In genomic region chr7:139974307-139974706, GRCm38 (mm10) we compare ENCODE assay signal across 19 mouse cellular contexts. TPM values are rescaled to one million over a fixed set of nuclear protein-coding genes. Genes with fewer than 3 reads are reported as not detected.
DNase-seq lines count a peak whose midpoint lies in the region; ATAC-seq and TF ChIP-seq lines count a peak whose summit lies in the region.
"Had no signal": no experiment of that assay in that cellular context is flagged by ENCODE, and none has a peak within 500 bp of the region (broad histone marks: within the 10 kb centered on the region; RNA-seq: fewer than 3 reads in every experiment).

No protein-coding gene starts in this region.

- no peaks in the 10 kb centered on the region for H3K36me3 ChIP-seq in heart, adult 2 months (ENCODE audit: control insufficient read depth, insufficient read depth, low read length)
- H3K36me3 ChIP-seq: heart, embryonic 12.5 days; hindbrain, embryonic 13.5 days; kidney, embryonic 15.5 days; lung, embryonic 15.5 days had no signal

- no peak for TF ChIP-seq POLR2A in heart, adult 2 months (IDR thresholded peaks at IDR 0.05; ENCODE audit: insufficient read depth, low read depth, low read length)

- TF ChIP-seq EP300 in heart, adult 2 months (IDR thresholded peaks at IDR 0.05; ENCODE audit: insufficient read depth, low read depth, low read length): 0 out of 2 replicates have a peak, but pooled peaks have one; percentile 16

- no peak for TF ChIP-seq CTCF in heart, adult 2 months (IDR thresholded peaks at IDR 0.05)

- no peaks in the 10 kb centered on the region for H3K79me2 ChIP-seq in heart, adult 2 months (replicated peaks; ENCODE audit: control insufficient read depth, insufficient read depth, low read length)

- ATAC-seq in inflammation-experienced regulatory T-cells, adult 6 months: peak; percentile 62
- no peak for ATAC-seq in erythroid progenitor cell, adult 5-6 weeks (replicated peaks; ENCODE audit: low FRiP score, poor library complexity, severe bottlenecking)

- no peak overlapping the region for H3K4me3 ChIP-seq in heart, adult 2 months
- H3K4me3 ChIP-seq: erythroblast, embryonic 14.5 days; heart, embryonic 12.5 days; hindbrain, embryonic 13.5 days; kidney, embryonic 15.5 days; lung, embryonic 15.5 days had no signal

- no peak overlapping the region for H3K9ac ChIP-seq in heart, adult 2 months (ENCODE audit: low read depth, low read length)
- H3K9ac ChIP-seq: heart, embryonic 12.5 days; hindbrain, embryonic 13.5 days; kidney, embryonic 15.5 days; lung, embryonic 15.5 days had no signal

- no peak overlapping the region for H3K27ac ChIP-seq in heart, adult 2 months
- H3K27ac ChIP-seq: hindbrain, embryonic 13.5 days; kidney, embryonic 15.5 days; lung, embryonic 15.5 days had no signal

- intact Hi-C loops in heart, adult 2 months (cut with DNase I): no loop called here
- intact Hi-C loops in left cerebral cortex, postnatal 4 days (cut with DNase I): no loop called here

- DNase-seq in heart, adult 2 months: peak in 1 of 2 experiments; percentile 25
- DNase-seq in heart, adult 9 months (ENCODE audit: low spot score in 2 of 2): no peak
- peak; percentile 49 to 56 for DNase-seq in spleen, postnatal 36 days (ENCODE audit: low spot score in 2 of 2)
- DNase-seq in spleen, postnatal 14 days (ENCODE audit: low spot score in 2 of 2): no peak
- DNase-seq in cerebellum, postnatal 10 days: no peak
- DNase-seq in left cerebral cortex, postnatal 4 days: no peak
- DNase-seq: adrenal gland, adult 8-10 months; cerebellum, adult 11 months; embryo, embryonic 11 days had no signal

- no peaks in the 10 kb centered on the region for H3K27me3 ChIP-seq in heart, adult 2 months (ENCODE audit: control insufficient read depth, insufficient read depth, low read length)
- H3K27me3 ChIP-seq: kidney, embryonic 15.5 days; lung, embryonic 15.5 days had no signal

- 56% methylated on average over 10 of the region's 10 CpGs for WGBS in heart, adult 2 months

- peaks cover 3% of the 10 kb centered on the region for H3K4me1 ChIP-seq in heart, adult 2 months (ENCODE audit: control insufficient read depth, insufficient read depth, low read length)

RNA-seq across cellular contexts. Expression of gene 6430531B16Rik, which starts 4.2 kb away (rescaled TPM):
- total RNA-seq in heart, adult 2 months (2021): not detected
- polyA plus RNA-seq in heart, adult 2 months (2012; rRNA removed): 0.25 TPM in 1 of 2 replicates, not detected in the other
- polyA plus RNA-seq in inflammation-experienced regulatory T-cells, adult 6 months (2017; shearing (Covaris generic)): 1 to 10 TPM in 2 of 3 experiments, under 1 TPM in 1; 0.66 to 1.5 (median 1.0) TPM
- total RNA-seq in erythroid progenitor cell, adult 5-6 weeks (2015; ENCODE audit: low replicate concordance): not detected in 2 replicates
- not detected in 2 replicates for total RNA-seq in erythroid progenitor cell, adult 5-6 weeks (2017; ENCODE audit: low replicate concordance)
- under 1 TPM; 0.66 to 0.83 TPM for total RNA-seq in left cerebral cortex, postnatal 4 days (2021)
- polyA plus RNA-seq: erythroblast, embryonic 14.5 days had no signal

RNA-seq across cellular contexts. Expression of gene Adam8, which starts 18.1 kb away (rescaled TPM):
- total RNA-seq in heart, adult 2 months (2021): under 1 TPM; 0.26 to 0.73 TPM
- polyA plus RNA-seq in heart, adult 2 months (2012; rRNA removed): 2.3 and 9.1 TPM in 2 replicates
- polyA plus RNA-seq in inflammation-experienced regulatory T-cells, adult 6 months (2017; shearing (Covaris generic)): 10 to 100 TPM in 2 of 3 experiments, 1 to 10 TPM in 1; 8.8 to 59.4 (median 13.1) TPM
- total RNA-seq in erythroid progenitor cell, adult 5-6 weeks (2015; ENCODE audit: low replicate concordance): 9.2 and 9.4 TPM in 2 replicates
- total RNA-seq in erythroid progenitor cell, adult 5-6 weeks (2017; ENCODE audit: low replicate concordance): 3.3 and 5.2 TPM in 2 replicates
- 1 to 10 TPM; 2.4 to 2.6 TPM for total RNA-seq in left cerebral cortex, postnatal 4 days (2021)

RNA-seq across cellular contexts. Expression of gene Utf1, which starts 30.7 kb away (rescaled TPM):
- total RNA-seq in heart, adult 2 months (2021): not detected
- not detected in 2 replicates for polyA plus RNA-seq in heart, adult 2 months (2012; rRNA removed)
- 1 to 10 TPM; 3.3 to 5.0 (median 3.6) TPM for polyA plus RNA-seq in inflammation-experienced regulatory T-cells, adult 6 months (2017; shearing (Covaris generic))
- not detected in 2 replicates for total RNA-seq in erythroid progenitor cell, adult 5-6 weeks (2015; ENCODE audit: low replicate concordance)
- not detected in 2 replicates for total RNA-seq in erythroid progenitor cell, adult 5-6 weeks (2017; ENCODE audit: low replicate concordance)
- not detected for total RNA-seq in left cerebral cortex, postnatal 4 days (2021)
- total RNA-seq: adrenal gland, adult 8-10 months; layer of hippocampus, postnatal 10 days; left cerebral cortex, postnatal 36 days had no signal
- polyA plus RNA-seq: erythroblast, embryonic 14.5 days; heart, embryonic 12.5 days; hindbrain, embryonic 13.5 days; kidney, embryonic 15.5 days; stomach, embryonic 14.5 days had no signal

Comparison
In these comparisons a context has a peak if more than half of its experiments do, and no peak if none do; other contexts are left out.
1. DNase-seq: peak in spleen, postnatal 36 days (2 of 2); none in heart, adult 9 months (0 of 2), spleen, postnatal 14 days (0 of 2), cerebellum, postnatal 10 days (0 of 2) and left cerebral cortex, postnatal 4 days (single experiment).